ENCODE assay signal across 8 mouse cellular contexts in the genomic region with DNA sequence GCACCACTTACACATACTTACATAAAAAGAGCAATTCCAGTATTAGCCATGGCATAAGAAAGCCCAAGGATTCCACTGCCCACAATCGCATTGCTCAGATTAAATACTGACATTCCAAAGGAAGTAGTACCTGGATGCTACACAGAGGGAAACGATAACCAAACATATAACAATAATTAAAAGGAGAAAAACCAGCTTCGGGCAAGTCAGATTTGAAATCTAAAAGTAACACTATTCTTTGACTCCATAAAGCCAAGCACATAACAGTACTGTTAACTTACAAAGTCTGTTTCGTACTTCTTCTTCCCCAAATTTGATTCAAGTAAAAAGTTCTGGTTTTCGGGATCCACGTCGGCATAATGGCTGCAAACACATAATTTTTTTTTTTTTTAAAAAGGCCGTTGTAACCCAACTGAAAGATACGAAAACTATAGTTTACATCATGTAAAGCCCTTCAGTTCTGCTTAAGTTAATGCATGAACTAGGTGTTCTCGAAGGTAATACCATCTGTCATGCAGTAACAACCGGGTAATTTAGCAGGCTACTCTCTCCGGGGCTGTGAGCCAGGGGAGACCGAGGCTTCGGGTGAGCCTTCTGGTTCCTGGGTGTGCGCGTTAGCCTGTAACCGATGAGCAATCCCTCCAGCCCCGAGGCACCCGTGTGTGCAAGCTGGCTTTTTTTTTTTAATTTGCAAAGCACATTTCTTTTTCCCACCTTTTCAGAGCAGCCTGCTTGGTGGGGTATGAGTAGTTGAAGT. TPM values are rescaled to one million over a fixed set of nuclear protein-coding genes. Genes with fewer than 3 reads are reported as not detected.
DNase-seq lines count a peak whose midpoint lies in the region; ATAC-seq lines count a peak whose summit lies in the region.

No protein-coding gene starts in this region.

- H3K36me3 ChIP-seq in hindbrain, embryonic 13.5 days = peaks cover 35% of the 10 kb centered on the region
- peaks cover 27% of the 10 kb centered on the region for H3K36me3 ChIP-seq in macrophage (ENCODE audit: inconsistent target)

- DNase-seq in embryo, embryonic 10.5 days (ENCODE audit: low spot score) = peak; percentile 46
- DNase-seq in embryo, embryonic 9.5 days (ENCODE audit: extremely low spot score) = no peak
- peak; percentile 53 for DNase-seq in thymus, postnatal 4 days
- DNase-seq in thymus, postnatal 36 days = no peak
- no peak for DNase-seq in urinary bladder, postnatal 14 days (ENCODE audit: low spot score)
- DNase-seq in right cerebral cortex, adult 18-20 months = no peak

- 21% methylated on average over 19 of the region's 19 CpGs for WGBS in hindbrain, embryonic 13.5 days
- 6% methylated on average over 19 of the region's 19 CpGs for WGBS in macrophage (ENCODE audit: missing documents)

- H3K4me2 ChIP-seq in hindbrain, embryonic 13.5 days = peak overlapping the region; percentile 84

- peaks cover 55% of the 10 kb centered on the region for H3K4me1 ChIP-seq in hindbrain, embryonic 13.5 days (replicated peaks)

- peak overlapping the region; percentile 88 for H3K4me3 ChIP-seq in hindbrain, embryonic 13.5 days
- H3K4me3 ChIP-seq in macrophage (ENCODE audit: inconsistent target) = peak overlapping the region; percentile 55

- peak; percentile 19 for ATAC-seq in hindbrain, embryonic 13.5 days (ENCODE audit: low FRiP score)

- H3K27ac ChIP-seq in hindbrain, embryonic 13.5 days = peak overlapping the region; percentile 100
- peak overlapping the region; percentile 71 for H3K27ac ChIP-seq in macrophage

- no peaks in the 10 kb centered on the region for H3K27me3 ChIP-seq in hindbrain, embryonic 13.5 days

- H3K9me3 ChIP-seq in hindbrain, embryonic 13.5 days = no peaks in the 10 kb centered on the region

- peaks cover 54% of the 10 kb centered on the region for H3K79me2 ChIP-seq in macrophage (ENCODE audit: inconsistent target)

- H3K9ac ChIP-seq in hindbrain, embryonic 13.5 days = peak overlapping the region; percentile 99

RNA-seq across cellular contexts. Expression of gene Slc38a2, which starts 1.5 kb away (rescaled TPM):
- polyA plus RNA-seq in hindbrain, embryonic 13.5 days (2015; fragmentation: Nextera tagmentation; extraction: Ambion mirVana) = 133 TPM in 2 replicates
- total RNA-seq in macrophage (2018; cell fraction: chromatin; rRNA removed) = 100 to 1,000 TPM in 9 of 26 experiments, 10 to 100 TPM in 17; 12.5 to 208 (median 81.7) TPM
- 10 to 100 TPM; 11.6 to 70.8 (median 26.9) TPM for total RNA-seq in macrophage (2018; cell fraction: cytosol; rRNA removed)
- total RNA-seq in macrophage (2018; cell fraction: nucleus; rRNA removed) = 100 to 1,000 TPM in 13 of 26 experiments, 10 to 100 TPM in 13; 44.0 to 189 (median 105) TPM
- polyA plus RNA-seq in macrophage (2018) = 7.9 to 34.0 TPM (median 16.4 TPM) in 3 replicates

RNA-seq across cellular contexts. Expression of gene Slc38a1, which starts 55.4 kb away (rescaled TPM):
- polyA plus RNA-seq in hindbrain, embryonic 13.5 days (2015; fragmentation: Nextera tagmentation; extraction: Ambion mirVana) = 154 and 158 TPM in 2 replicates
- total RNA-seq in macrophage (2018; cell fraction: chromatin; rRNA removed) = 1,000 to 10,000 TPM in 1 of 26 experiments, 100 to 1,000 TPM in 14, 10 to 100 TPM in 11; 65.8 to 1,056 (median 152) TPM
- total RNA-seq in macrophage (2018; cell fraction: cytosol; rRNA removed) = 100 to 1,000 TPM in 2 of 26 experiments, 10 to 100 TPM in 24; 32.3 to 169 (median 53.6) TPM
- total RNA-seq in macrophage (2018; cell fraction: nucleus; rRNA removed) = 100 to 1,000 TPM in 18 of 26 experiments, 10 to 100 TPM in 8; 75.5 to 593 (median 137) TPM
- polyA plus RNA-seq in macrophage (2018) = 34.2 to 43.0 TPM (median 36.4 TPM) in 3 replicates

Comparison
In these comparisons a context has a peak if more than half of its experiments do, and no peak if none do; other contexts are left out.
1. DNase-seq: peak in embryo, embryonic 10.5 days (single experiment) and thymus, postnatal 4 days (single experiment); none in embryo, embryonic 9.5 days (single experiment), thymus, postnatal 36 days (0 of 2), urinary bladder, postnatal 14 days (single experiment) and right cerebral cortex, adult 18-20 months (single experiment).